10 mouse cellular contexts compared by ENCODE assay signal in genomic region chr14:33445962-33446361, GRCm38 (mm10). TPM values are rescaled to one million over a fixed set of nuclear protein-coding genes. Genes with fewer than 3 reads are reported as not detected.
DNase-seq lines count a peak whose midpoint lies in the region; ATAC-seq and TF ChIP-seq lines count a peak whose summit lies in the region.
"Had no signal": no experiment of that assay in that cellular context is flagged by ENCODE, and none has a peak within 500 bp of the region (broad histone marks: within the 10 kb centered on the region; RNA-seq: fewer than 3 reads in every experiment).

No protein-coding gene starts in this region.

- no peak for DNase-seq in heart, postnatal 4 days
- DNase-seq in forebrain, postnatal 0 days: no peak
- no peak for DNase-seq in liver, postnatal 0 days
- no peak for DNase-seq in urinary bladder, postnatal 14 days (ENCODE audit: low spot score)
- no peak for DNase-seq in adrenal gland, adult 18-20 months (ENCODE audit: low spot score in 2 of 2)
- DNase-seq: cerebellum, postnatal 14 days had no signal

- TF ChIP-seq POLR2A in ES-Bruce4 (IDR thresholded peaks at IDR 0.05; ENCODE audit: insufficient read depth, low read length): no peak

- peaks cover 4% of the 10 kb centered on the region; the same call in 1 of the 2 replicates for H3K27me3 ChIP-seq in heart, embryonic 12.5 days (replicated peaks)
- H3K27me3 ChIP-seq in ES-Bruce4 (ENCODE audit: control insufficient read depth, insufficient read depth, low read length, poor library complexity, severe bottlenecking): peaks cover 2% of the 10 kb centered on the region; the same call in 1 of the 2 replicates
- no peaks in the 10 kb centered on the region for H3K27me3 ChIP-seq in forebrain, postnatal 0 days (ENCODE audit: insufficient read depth, low read length)
- H3K27me3 ChIP-seq in liver, postnatal 0 days (ENCODE audit: insufficient read depth, low read length): no peaks in the 10 kb centered on the region

- H3K9ac ChIP-seq in heart, embryonic 12.5 days: peak overlapping the region; percentile 96
- H3K9ac ChIP-seq in ES-Bruce4 (ENCODE audit: low read depth, poor library complexity, severe bottlenecking): peak overlapping the region; percentile 94
- peak overlapping the region; percentile 90 for H3K9ac ChIP-seq in forebrain, postnatal 0 days
- peak overlapping the region; percentile 94 for H3K9ac ChIP-seq in liver, postnatal 0 days (replicated peaks)

- no peaks in the 10 kb centered on the region for H3K9me3 ChIP-seq in heart, embryonic 12.5 days (replicated peaks)
- no peaks in the 10 kb centered on the region for H3K9me3 ChIP-seq in ES-Bruce4 (replicated peaks; ENCODE audit: control insufficient read depth, insufficient read depth, low read length, poor library complexity, severe bottlenecking)
- H3K9me3 ChIP-seq in forebrain, postnatal 0 days (ENCODE audit: low read length): no peaks in the 10 kb centered on the region
- H3K9me3 ChIP-seq in liver, postnatal 0 days (ENCODE audit: low read length): no peaks in the 10 kb centered on the region

- H3K4me2 ChIP-seq in heart, embryonic 12.5 days: peak overlapping the region; percentile 61
- H3K4me2 ChIP-seq in forebrain, postnatal 0 days (ENCODE audit: low read depth): peak overlapping the region; percentile 63
- H3K4me2 ChIP-seq in liver, postnatal 0 days (ENCODE audit: low read depth, low read length): peak overlapping the region; percentile 92

- no peaks in the 10 kb centered on the region for H3K36me3 ChIP-seq in heart, embryonic 12.5 days
- H3K36me3 ChIP-seq in ES-Bruce4 (ENCODE audit: control insufficient read depth, insufficient read depth, low read length, poor library complexity, severe bottlenecking): no peaks in the 10 kb centered on the region
- H3K36me3 ChIP-seq in forebrain, postnatal 0 days (ENCODE audit: insufficient read depth): no peaks in the 10 kb centered on the region
- H3K36me3 ChIP-seq in liver, postnatal 0 days (replicated peaks; ENCODE audit: insufficient read depth, low read length): no peaks in the 10 kb centered on the region

- peaks cover 13% of the 10 kb centered on the region for H3K4me1 ChIP-seq in heart, embryonic 12.5 days (replicated peaks)
- peaks cover 1% of the 10 kb centered on the region for H3K4me1 ChIP-seq in ES-Bruce4 (ENCODE audit: control insufficient read depth, insufficient read depth, low read length)
- H3K4me1 ChIP-seq in forebrain, postnatal 0 days (ENCODE audit: insufficient read depth): peaks cover 12% of the 10 kb centered on the region
- H3K4me1 ChIP-seq in liver, postnatal 0 days (ENCODE audit: insufficient read depth): peaks cover 11% of the 10 kb centered on the region

- H3K27ac ChIP-seq in heart, embryonic 12.5 days (ENCODE audit: poor library complexity, severe bottlenecking): no peak overlapping the region
- no peak overlapping the region for H3K27ac ChIP-seq in ES-Bruce4 (ENCODE audit: insufficient read depth, low read length)
- H3K27ac ChIP-seq in forebrain, postnatal 0 days (ENCODE audit: low read depth, low read length): no peak overlapping the region
- H3K27ac ChIP-seq in liver, postnatal 0 days (ENCODE audit: low read depth): no peak overlapping the region

- no peak for TF ChIP-seq CTCF in ES-Bruce4 (IDR thresholded peaks at IDR 0.05; ENCODE audit: low read depth, low read length)
- no peak for TF ChIP-seq CTCF in forebrain, postnatal 0 days (IDR thresholded peaks at IDR 0.05; ENCODE audit: low read depth)
- no peak for TF ChIP-seq CTCF in liver, postnatal 0 days (IDR thresholded peaks at IDR 0.05; ENCODE audit: low read depth)

- ATAC-seq in heart, embryonic 12.5 days (ENCODE audit: insufficient number of reproducible peaks, low FRiP score): no peak
- ATAC-seq in forebrain, postnatal 0 days: no peak
- ATAC-seq in liver, postnatal 0 days: no peak
- ATAC-seq in activated CD4-positive, CD25-positive, alpha-beta regulatory T cell, adult 4 months: no peak

- no peak for TF ChIP-seq EP300 in ES-Bruce4 (IDR thresholded peaks at IDR 0.05; ENCODE audit: insufficient read depth, low read depth, low read length)
- TF ChIP-seq EP300 in liver, postnatal 0 days (IDR thresholded peaks at IDR 0.05; ENCODE audit: low read depth): no peak

- peak overlapping the region; percentile 90 for H3K4me3 ChIP-seq in heart, embryonic 12.5 days
- H3K4me3 ChIP-seq in ES-Bruce4 (ENCODE audit: low read depth, low read length): peak overlapping the region; percentile 96; the same call in 1 of the 2 replicates
- peak overlapping the region; percentile 98 for H3K4me3 ChIP-seq in forebrain, postnatal 0 days (ENCODE audit: low read depth, low read length)
- H3K4me3 ChIP-seq in liver, postnatal 0 days (ENCODE audit: low read depth, low read length): peak overlapping the region; percentile 91

- WGBS in heart, embryonic 12.5 days: 41% methylated on average over 3 of the region's 3 CpGs
- 33% methylated on average over 3 of the region's 3 CpGs for WGBS in forebrain, postnatal 0 days
- 48% methylated on average over 3 of the region's 3 CpGs for WGBS in liver, postnatal 0 days (ENCODE audit: insufficient replicate concordance)

RNA-seq across cellular contexts. Expression of gene Mapk8, which starts 1.0 kb away (rescaled TPM):
- 12.6 and 13.6 TPM in 2 replicates for polyA plus RNA-seq in heart, embryonic 12.5 days (2016; fragmentation: Nextera tagmentation; extraction: Ambion mirVana)
- 10 to 100 TPM; 52.3 to 54.7 TPM for total RNA-seq in heart, postnatal 4 days (2021)
- 81.5 and 82.1 TPM in 2 replicates for polyA plus RNA-seq in ES-Bruce4 (2011; ENCODE audit: insufficient read depth, insufficient read length, low read depth, missing spikeins)
- 193 and 204 TPM in 2 replicates for total RNA-seq in forebrain, postnatal 0 days (2014; rRNA removed)
- 34.4 and 34.7 TPM in 2 replicates for polyA plus RNA-seq in forebrain, postnatal 0 days (2015; fragmentation: Nextera tagmentation; extraction: Ambion mirVana)
- polyA plus RNA-seq in liver, postnatal 0 days (2015; fragmentation: Nextera tagmentation; extraction: Ambion mirVana): 3.1 and 3.8 TPM in 2 replicates
- 10 to 100 TPM in 1 of 2 experiments, 1 to 10 TPM in 1; 9.8 to 12.4 TPM for polyA plus RNA-seq in activated CD4-positive, CD25-positive, alpha-beta regulatory T cell, adult 4 months (2017; shearing (Covaris generic))
- total RNA-seq in adrenal gland, adult 18-20 months (2021): 10 to 100 TPM; 17.3 to 21.8 TPM

RNA-seq across cellular contexts. Expression of gene Frmpd2, which starts 25.5 kb away (rescaled TPM):
- 0.03 and 0.26 TPM in 2 replicates for polyA plus RNA-seq in heart, embryonic 12.5 days (2016; fragmentation: Nextera tagmentation; extraction: Ambion mirVana)
- under 1 TPM; 0.21 to 0.32 TPM for total RNA-seq in heart, postnatal 4 days (2021)
- 11.2 and 12.4 TPM in 2 replicates for polyA plus RNA-seq in ES-Bruce4 (2011; ENCODE audit: insufficient read depth, insufficient read length, low read depth, missing spikeins)
- total RNA-seq in forebrain, postnatal 0 days (2014; rRNA removed): 0.54 and 1.6 TPM in 2 replicates
- 0.14 and 0.29 TPM in 2 replicates for polyA plus RNA-seq in forebrain, postnatal 0 days (2015; fragmentation: Nextera tagmentation; extraction: Ambion mirVana)
- not detected in 2 replicates for polyA plus RNA-seq in liver, postnatal 0 days (2015; fragmentation: Nextera tagmentation; extraction: Ambion mirVana)
- not detected for polyA plus RNA-seq in activated CD4-positive, CD25-positive, alpha-beta regulatory T cell, adult 4 months (2017; shearing (Covaris generic))
- total RNA-seq in adrenal gland, adult 18-20 months (2021): not detected
- total RNA-seq: megakaryocyte progenitor cell, adult 5-6 weeks had no signal
